Mouse (Mus musculus) left cerebral cortex, postnatal 36 days (tissue): ENCODE results near the gene a. TPM values are rescaled to one million over a fixed set of nuclear protein-coding genes. Genes with fewer than 3 reads are reported as not detected.
"Not testable (repeated sequence)": the region's sequence is repeated elsewhere in the genome, so short reads cannot be mapped to it uniquely, and the experiment has no call there.

ENCODE experiments used
- DNase-seq, 2 experiments: peaks; one replicate each; pipeline ENCODE4 v3.0.0; 2021 to 2022; ENCODE audit warnings: low spot score in 2 of 2, mixed read lengths in 1 of 2
- intact Hi-C: fragments of 180-260 bp; cut with DNase I; formaldehyde crosslinking; loops from one replicate; pipeline ENCODE4 v1.15.1; 2025
- total RNA-seq, 2 experiments: library from RNA; stranded (reverse); gene quantifications; 2 replicates each; pipeline ENCODE4 v1.2.3; 2021

a gene
- total RNA-seq, 2 experiments from 2014 or later: not detected

GRCm38 (mm10) chr2:154908223-154908622 lies 117.0 kb downstream of the a start:
- DNase-seq, intact Hi-C loops: not testable (repeated sequence)

GRCm38 (mm10) chr2:154909789-154910188 lies 118.6 kb downstream of the a start:
- intact Hi-C loops: no loop called here
- no peak for DNase-seq

GRCm38 (mm10) chr2:154915922-154916541 lies 124.8 kb downstream of the a start:
- intact Hi-C loops: no loop called here
- DNase-seq: no peak

GRCm38 (mm10) chr2:154916547-154916946 lies 125.3 kb downstream of the a start:
- intact Hi-C loops: no loop called here

GRCm38 (mm10) chr2:154917866-154918641 lies 126.9 kb downstream of the a start:
- intact Hi-C loops: loop anchor here (1.0 kb wide), 1 partner anchor 53 kb away; no protein-coding TSS in a partner anchor

More at GRCm38 (mm10) chr2:154916547-154916946, 125.3 kb downstream of the a start:
- DNase-seq: no peak

GRCm38 (mm10) chr2:154920896-154921295 lies 129.7 kb downstream of the a start:
- DNase-seq: no peak
- intact Hi-C loops: no loop called here

More at GRCm38 (mm10) chr2:154917866-154918641, 126.9 kb downstream of the a start:
- no peak for DNase-seq

- intact Hi-C loops, DNase-seq: not testable (repeated sequence)
Measured at GRCm38 (mm10) chr2:154922134-154922533, 130.9 kb downstream of the a start.

- DNase-seq: no peak
- intact Hi-C loops: no loop called here
Measured at GRCm38 (mm10) chr2:154925411-154926031, 134.3 kb downstream of the a start.

- no peak for DNase-seq
Measured at GRCm38 (mm10) chr2:154926843-154927242, 135.6 kb downstream of the a start.

GRCm38 (mm10) chr2:154928298-154928697 lies 137.1 kb downstream of the a start:
- intact Hi-C loops: no loop called here
- no peak for DNase-seq

More at GRCm38 (mm10) chr2:154926843-154927242, 135.6 kb downstream of the a start:
- intact Hi-C loops: no loop called here

- intact Hi-C loops: no loop called here
- no peak for DNase-seq
Measured at GRCm38 (mm10) chr2:154933884-154934283, 142.7 kb downstream of the a start.

- no peak for DNase-seq
- intact Hi-C loops: no loop called here
Measured at GRCm38 (mm10) chr2:154936106-154936505, 144.9 kb downstream of the a start.

GRCm38 (mm10) chr2:154936536-154937155 lies 145.4 kb downstream of the a start:
- intact Hi-C loops: no loop called here
- DNase-seq: no peak

GRCm38 (mm10) chr2:154937547-154938390 lies 146.6 kb downstream of the a start:
- intact Hi-C loops: no loop called here
- no peak for DNase-seq

GRCm38 (mm10) chr2:154941952-154942351 lies 150.8 kb downstream of the a start:
- intact Hi-C loops: loop anchor here (5.0 kb wide), 1 partner anchor 230 kb away; no protein-coding TSS in a partner anchor
- DNase-seq: no peak

GRCm38 (mm10) chr2:154942546-154942945 lies 151.3 kb downstream of the a start:
- no peak for DNase-seq
- intact Hi-C loops: loop anchor here (5.0 kb wide), 1 partner anchor 230 kb away; no protein-coding TSS in a partner anchor

- intact Hi-C loops: loop anchor here (5.0 kb wide), 1 partner anchor 231 kb away; no protein-coding TSS in a partner anchor
Measured at GRCm38 (mm10) chr2:154943101-154943500, 151.9 kb downstream of the a start.

GRCm38 (mm10) chr2:154946921-154947320 lies 155.7 kb downstream of the a start:
- no peak for DNase-seq
- intact Hi-C loops: no loop called here

More at GRCm38 (mm10) chr2:154943101-154943500, 151.9 kb downstream of the a start:
- peak; percentile 67 to 74 for DNase-seq

GRCm38 (mm10) chr2:154949352-154949751 lies 158.2 kb downstream of the a start:
- DNase-seq: no peak
- intact Hi-C loops: no loop called here
